Mouse (Mus musculus): ENCODE data around the gene Jhy.

The Jhy gene

DNA sequence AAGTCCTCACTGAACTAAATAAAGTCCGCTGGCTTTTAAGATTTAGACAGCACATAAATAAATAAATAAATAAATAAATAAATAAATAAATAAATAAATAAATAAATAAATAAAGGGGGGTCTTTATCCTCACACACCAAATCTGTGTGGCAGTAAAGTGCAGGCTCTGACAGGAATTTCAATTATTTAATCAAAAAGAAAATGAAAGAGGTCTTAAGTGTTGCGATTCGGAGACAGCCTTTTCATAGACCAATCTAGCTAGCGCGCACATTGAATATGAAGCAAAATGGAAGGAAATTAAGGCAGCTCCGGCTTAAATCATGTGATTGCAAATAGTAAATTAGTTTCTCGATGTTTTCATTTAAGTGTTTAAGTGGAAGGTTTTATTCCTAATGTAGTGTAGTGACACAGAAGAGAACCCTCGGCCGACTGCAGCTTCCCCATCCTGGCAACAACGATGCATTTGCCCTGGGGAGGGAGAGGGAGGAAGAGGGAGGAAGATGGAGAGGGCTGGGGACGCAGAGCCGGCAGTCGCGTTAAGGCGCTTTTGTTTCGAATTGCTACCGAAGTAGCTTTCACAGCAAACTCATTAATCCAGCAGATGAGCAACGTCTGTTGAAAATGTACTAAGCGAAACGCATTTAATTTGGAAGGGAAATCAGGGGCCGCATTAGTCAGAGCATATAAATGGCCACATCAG lies 105.3 kb downstream of the Jhy start:
- no peak for DNase-seq (ENCODE audit: low read depth, low spot score)

DNA sequence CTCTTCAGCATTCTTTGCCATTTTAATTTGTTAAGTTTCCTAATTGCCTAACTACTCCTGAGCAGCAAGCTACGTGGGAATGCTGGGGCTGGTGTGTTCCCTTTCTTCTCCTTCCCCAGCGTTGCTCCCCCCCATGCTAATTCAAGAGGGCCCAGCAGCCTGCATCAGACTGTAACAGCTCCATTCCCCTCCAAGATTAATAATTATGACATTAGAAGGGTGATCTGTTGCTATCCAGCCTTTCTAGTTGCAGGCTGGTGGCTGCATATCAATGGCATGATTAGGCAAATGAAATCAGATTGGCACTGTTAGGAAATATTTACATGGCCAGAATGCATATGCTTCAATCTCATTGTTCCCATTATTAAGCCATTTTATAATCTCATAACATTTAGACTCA lies 112.4 kb downstream of the Jhy start:
- DNase-seq (ENCODE audit: low read depth, low spot score) = no peak

Measured in brain, embryonic 18.5 days (tissue).